Mouse (Mus musculus) stomach, embryonic 16.5 days (tissue): ENCODE measurements around the gene Ctnnd2. TPM values are rescaled to one million over a fixed set of nuclear protein-coding genes. Genes with fewer than 3 reads are reported as not detected.

Experiments used
- ATAC-seq: fragments of 200-750 bp; cut with Nextera tagmentation; 2 replicates; pipeline ENCODE4 v1.8.0; 2017; ENCODE audit warnings: moderate number of reproducible peaks, moderate TSS enrichment; ENCODE audit not compliant: insufficient read depth, low FRiP score
- H3K27ac ChIP-seq: fragments of 300-500 bp; sonication (generic); 2 replicates; pipeline ENCODE4 v1.5.1; 2014; ENCODE audit warnings: low read length
- H3K27me3 ChIP-seq: fragments of 300-500 bp; sonication (generic); 2 replicates; pipeline ENCODE4 v1.6.1; 2014; ENCODE audit warnings: low read length, control low read depth, mixed read lengths; ENCODE audit not compliant: control insufficient read depth, insufficient read depth
- H3K36me3 ChIP-seq: fragments of 300-500 bp; sonication (generic); 2 replicates; pipeline ENCODE4 v1.6.1; 2014; ENCODE audit warnings: low read length; ENCODE audit not compliant: control insufficient read depth, insufficient read depth
- H3K4me1 ChIP-seq: fragments of 300-500 bp; sonication (generic); 2 replicates; pipeline ENCODE4 v1.6.1; 2014; ENCODE audit warnings: low read length, control low read depth, mixed read lengths; ENCODE audit not compliant: control insufficient read depth, insufficient read depth
- H3K4me2 ChIP-seq: fragments of 300-500 bp; sonication (generic); 2 replicates; pipeline ENCODE4 v1.6.1; 2014; ENCODE audit warnings: low read depth, low read length, mixed read lengths
- H3K4me3 ChIP-seq: fragments of 300-500 bp; sonication (generic); replicated peaks from 2 replicates; pipeline ENCODE4 v1.5.1; 2014; ENCODE audit warnings: mild to moderate bottlenecking, low read length
- H3K9ac ChIP-seq: fragments of 300-500 bp; sonication (generic); 2 replicates; pipeline ENCODE4 v1.6.1; 2014; ENCODE audit warnings: low read length
- H3K9me3 ChIP-seq: fragments of 300-500 bp; sonication (generic); replicated peaks from 2 replicates; pipeline ENCODE4 v1.6.1; 2016; ENCODE audit warnings: low read length, control low read depth; ENCODE audit not compliant: control insufficient read depth
- WGBS: fragments of 180-500 bp; shearing (Covaris S2); extraction: QIAGEN DNeasy Blood & Tissue Kit; methylation state at CpG from one replicate; pipeline ENCODE4 v1.1.7; 2014; 5-methylcytosine and 5-hydroxymethylcytosine counted together
- polyA plus RNA-seq: library from polyadenylated mRNA; unstranded; fragments of >200 nt; fragmentation: Nextera tagmentation; extraction: Ambion mirVana; gene quantifications from 2 replicates; pipeline ENCODE4 v1.2.1, GENCODE M21; 2015

Ctnnd2 gene
- polyA plus RNA-seq, 1 experiment from 2014 or later: 2.6 TPM

DNA sequence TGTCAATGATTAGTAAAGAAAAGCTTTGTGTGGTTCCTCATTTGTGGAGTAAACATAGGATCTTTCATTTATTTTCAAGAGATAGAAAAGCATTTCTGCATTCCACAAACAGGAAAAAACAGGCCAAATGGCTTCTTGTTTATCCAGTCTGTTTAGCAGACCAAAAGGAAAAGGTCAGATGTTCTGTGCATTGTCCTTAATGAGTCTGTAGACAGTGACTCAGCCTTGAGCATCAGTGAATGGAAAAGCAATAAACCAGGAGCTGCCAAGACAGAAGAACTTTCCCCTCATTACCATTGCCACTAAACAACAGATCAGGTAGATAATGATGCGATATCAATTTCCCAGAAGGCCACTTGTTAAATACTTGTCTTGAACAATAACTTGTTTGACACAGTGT lies 192.1 kb downstream of the Ctnnd2 start:
- Histone ChIP-seq H3K36me3 (no peaks in the 10 kb centered on the region), H3K9ac (no peak overlapping the region), H3K4me3 (no peak overlapping the region), H3K27me3 (no peaks in the 10 kb centered on the region), H3K27ac (no peak overlapping the region), H3K4me1 (no peaks in the 10 kb centered on the region), H3K9me3 (no peaks in the 10 kb centered on the region), H3K4me2 (no peak overlapping the region)
- ATAC-seq: no peak
- 88% methylated on average over 1 of the region's 1 CpGs for WGBS

DNA sequence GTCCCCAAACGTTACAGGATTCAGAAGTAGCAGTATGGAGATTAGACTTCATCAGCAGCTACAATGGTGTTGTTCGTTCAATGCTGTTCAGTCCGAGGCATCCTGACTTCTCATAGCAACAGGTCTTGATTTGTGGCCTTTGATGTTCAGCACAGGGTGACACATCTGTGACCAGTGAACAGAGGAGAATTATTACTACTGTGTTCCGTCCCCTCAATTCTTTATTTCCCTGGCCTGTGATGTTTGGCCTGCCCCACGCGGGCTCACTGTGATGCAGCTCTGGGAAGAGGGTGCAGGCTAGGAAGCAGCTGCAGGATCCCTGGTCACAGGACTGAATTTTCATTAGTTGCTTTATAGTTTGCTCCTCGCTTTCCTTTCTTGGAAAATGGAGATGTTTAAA lies 197.6 kb downstream of the Ctnnd2 start:
- Histone ChIP-seq H3K27me3 (no peaks in the 10 kb centered on the region), H3K4me3 (no peak overlapping the region), H3K27ac (no peak overlapping the region), H3K9ac (no peak overlapping the region), H3K4me1 (no peaks in the 10 kb centered on the region), H3K36me3 (no peaks in the 10 kb centered on the region), H3K9me3 (no peaks in the 10 kb centered on the region), H3K4me2 (no peak overlapping the region)
- 72% methylated on average over 7 of the region's 7 CpGs for WGBS
- ATAC-seq: no peak

DNA sequence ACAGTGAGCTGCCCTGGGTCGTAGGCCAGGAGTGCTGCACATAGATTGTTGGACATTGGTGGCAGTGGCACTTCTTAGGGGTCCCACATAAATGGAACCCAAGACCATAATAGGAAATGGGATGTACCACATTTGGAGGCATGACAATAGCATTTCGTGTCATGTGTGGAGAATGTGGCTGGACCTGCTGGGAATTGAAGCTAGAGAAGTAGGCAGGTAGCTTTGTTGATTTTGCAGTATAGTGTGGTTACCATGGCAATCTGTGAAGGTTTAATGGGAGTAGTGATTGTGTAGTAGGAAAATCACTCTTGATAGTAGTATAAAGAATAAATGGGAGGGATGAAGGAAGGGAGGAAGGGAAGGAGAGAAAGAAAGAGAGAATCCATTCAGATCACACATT lies 198.8 kb downstream of the Ctnnd2 start:
- Histone ChIP-seq H3K27me3 (no peaks in the 10 kb centered on the region), H3K4me1 (no peaks in the 10 kb centered on the region), H3K9me3 (no peaks in the 10 kb centered on the region), H3K4me2 (no peak overlapping the region), H3K36me3 (no peaks in the 10 kb centered on the region), H3K27ac (no peak overlapping the region), H3K9ac (no peak overlapping the region), H3K4me3 (no peak overlapping the region)
- WGBS: 66% methylated on average over 2 of the region's 2 CpGs
- no peak for ATAC-seq

DNA sequence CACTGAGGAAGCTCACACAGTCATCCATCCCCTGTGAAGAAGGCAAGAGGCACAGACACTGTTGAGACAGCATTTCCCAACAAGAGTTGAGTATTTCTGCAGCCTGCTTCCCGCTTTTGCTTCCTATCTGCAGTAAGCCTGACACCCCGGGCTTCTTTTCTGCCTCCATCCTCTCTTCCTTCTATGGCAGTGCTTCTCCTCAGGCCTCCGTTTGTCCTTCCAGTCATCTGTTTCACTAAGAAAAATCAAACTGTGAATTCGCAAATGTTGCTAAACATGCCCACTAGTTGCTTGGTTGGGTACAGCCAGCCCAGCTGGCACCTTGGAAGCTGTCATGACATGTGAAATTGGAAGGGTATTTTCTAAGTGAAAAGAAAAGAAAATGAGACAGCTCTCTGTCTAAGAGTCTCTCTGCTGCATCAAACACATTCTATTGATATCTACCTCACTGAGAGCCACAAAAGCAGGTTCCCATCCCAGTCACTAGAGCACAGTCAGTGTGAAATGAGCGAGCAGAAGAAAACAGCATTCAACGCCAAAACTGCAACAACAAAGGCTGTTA lies 201.3 kb downstream of the Ctnnd2 start:
- no peak overlapping the region for H3K27ac ChIP-seq
- ATAC-seq: no peak
- WGBS: 77% methylated on average over 6 of the region's 6 CpGs

DNA sequence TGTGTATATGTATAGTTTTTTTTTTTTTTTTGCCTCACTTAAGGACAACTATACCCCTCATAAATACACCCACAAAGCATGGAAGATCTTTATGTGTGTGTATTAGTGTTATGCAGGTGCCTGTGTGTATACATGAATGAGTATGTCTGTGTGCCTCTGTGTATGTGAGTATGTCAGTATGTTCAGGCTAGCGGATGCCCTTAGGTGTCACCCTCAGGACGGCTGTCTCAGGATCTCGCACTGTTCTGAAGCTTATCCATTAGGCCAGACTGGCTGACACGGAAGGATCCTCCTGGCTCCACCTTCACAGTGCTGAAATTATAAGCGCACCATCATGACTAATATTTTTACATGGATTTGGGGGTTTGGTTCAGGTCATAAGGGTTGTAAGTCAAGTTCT lies 202.5 kb downstream of the Ctnnd2 start:
- Histone ChIP-seq H3K4me1 (no peaks in the 10 kb centered on the region), H3K27me3 (no peaks in the 10 kb centered on the region), H3K4me3 (no peak overlapping the region), H3K9ac (no peak overlapping the region), H3K9me3 (no peaks in the 10 kb centered on the region), H3K36me3 (no peaks in the 10 kb centered on the region), H3K27ac (no peak overlapping the region), H3K4me2 (no peak overlapping the region)
- no peak for ATAC-seq
- 62% methylated on average over 5 of the region's 5 CpGs for WGBS

More for the DNA sequence above, 201.3 kb downstream of the Ctnnd2 start:
- H3K9ac ChIP-seq: no peak overlapping the region
- H3K4me3 ChIP-seq: no peak overlapping the region
- no peak overlapping the region for H3K4me2 ChIP-seq
- no peaks in the 10 kb centered on the region for H3K36me3 ChIP-seq
- H3K9me3 ChIP-seq: no peaks in the 10 kb centered on the region
- H3K27me3 ChIP-seq: no peaks in the 10 kb centered on the region
- no peaks in the 10 kb centered on the region for H3K4me1 ChIP-seq

DNA sequence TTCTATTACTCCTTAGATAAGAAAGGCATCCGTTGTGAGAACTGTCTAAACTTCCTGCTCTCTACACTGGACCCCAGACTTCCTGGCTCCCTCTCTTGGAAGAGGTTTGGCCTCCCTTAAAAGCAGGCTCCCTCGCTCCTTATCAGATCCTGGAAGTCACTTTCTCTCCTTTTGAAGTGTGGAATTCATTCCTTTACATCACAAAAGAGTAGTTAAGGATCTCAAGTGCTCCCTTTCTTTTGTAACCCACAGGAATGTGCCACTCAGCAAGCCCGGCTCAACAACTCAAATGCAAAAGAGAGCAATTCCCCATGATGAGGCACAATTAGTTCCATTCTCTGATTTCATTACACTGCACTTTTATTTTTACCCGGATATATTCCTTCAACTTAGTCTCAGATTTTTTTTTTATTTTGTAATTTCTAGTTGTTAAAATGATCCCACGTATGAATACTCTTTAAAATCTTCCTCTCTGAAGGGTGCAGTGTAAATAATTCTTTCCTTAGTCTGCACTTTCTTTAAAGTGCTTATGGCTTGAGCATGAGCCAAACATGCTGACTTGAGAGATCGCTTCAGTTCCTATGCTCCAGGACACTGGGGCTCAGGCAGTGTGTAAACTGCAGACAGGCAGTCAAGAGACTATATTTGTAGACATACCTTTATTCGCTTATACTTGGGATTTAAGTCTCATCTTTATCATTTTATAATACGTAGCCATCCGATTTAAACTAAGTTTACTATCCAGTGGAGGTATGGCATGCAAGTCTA lies 210.9 kb downstream of the Ctnnd2 start:
- H3K27ac ChIP-seq: no peak overlapping the region

DNA sequence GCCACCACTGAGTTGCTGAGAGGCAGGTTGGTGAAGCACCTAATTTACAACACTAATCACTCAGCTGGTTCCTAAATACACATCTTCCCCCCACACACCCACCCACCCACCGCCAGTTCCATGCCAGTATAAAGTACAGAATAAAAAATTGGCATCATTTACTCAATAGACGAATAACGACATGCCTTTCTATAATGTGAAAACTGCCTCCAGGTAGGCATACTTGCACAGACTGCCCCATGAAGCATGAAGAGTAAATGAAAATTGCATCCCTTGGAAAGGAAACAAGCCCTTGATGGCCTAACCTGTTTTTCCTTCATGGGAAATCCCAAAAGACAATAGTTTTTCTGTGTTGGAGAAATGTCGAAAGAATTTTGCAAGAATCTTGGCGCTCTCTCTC lies 212.0 kb downstream of the Ctnnd2 start:
- Histone ChIP-seq H3K4me2 (no peak overlapping the region), H3K4me3 (no peak overlapping the region), H3K27ac (no peak overlapping the region), H3K9me3 (no peaks in the 10 kb centered on the region), H3K27me3 (no peaks in the 10 kb centered on the region), H3K36me3 (no peaks in the 10 kb centered on the region), H3K4me1 (no peaks in the 10 kb centered on the region), H3K9ac (no peak overlapping the region)
- WGBS: 71% methylated on average over 5 of the region's 5 CpGs
- no peak for ATAC-seq

More for the DNA sequence above, 210.9 kb downstream of the Ctnnd2 start:
- no peak for ATAC-seq
- no peaks in the 10 kb centered on the region for H3K4me1 ChIP-seq
- H3K4me3 ChIP-seq: no peak overlapping the region
- H3K36me3 ChIP-seq: no peaks in the 10 kb centered on the region
- no peak overlapping the region for H3K9ac ChIP-seq
- no peak overlapping the region for H3K4me2 ChIP-seq
- 25% methylated on average over 9 of the region's 9 CpGs for WGBS
- no peaks in the 10 kb centered on the region for H3K9me3 ChIP-seq
- H3K27me3 ChIP-seq: no peaks in the 10 kb centered on the region

DNA sequence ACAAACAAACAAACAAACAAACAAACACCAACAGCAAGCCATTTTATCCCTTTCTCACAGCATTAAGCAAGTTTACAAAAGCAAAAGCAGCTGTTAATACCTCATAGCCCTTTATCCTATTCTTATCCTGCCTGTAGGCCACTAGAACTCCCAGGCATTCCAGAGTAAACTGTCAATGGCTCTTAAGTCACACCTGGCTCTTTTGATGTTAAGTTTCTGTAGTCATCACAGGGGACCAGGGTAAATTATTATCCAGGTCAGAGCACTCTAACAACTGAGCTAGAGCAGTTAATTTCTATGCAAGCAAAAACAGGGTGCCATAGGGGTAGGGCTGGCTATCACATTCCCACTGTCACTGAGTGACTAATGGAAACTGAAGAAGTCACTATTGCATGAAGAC lies 214.1 kb downstream of the Ctnnd2 start:
- H3K4me1 ChIP-seq: no peaks in the 10 kb centered on the region
- H3K4me2 ChIP-seq: no peak overlapping the region
- no peak overlapping the region for H3K27ac ChIP-seq
- no peak overlapping the region for H3K4me3 ChIP-seq
- no peaks in the 10 kb centered on the region for H3K9me3 ChIP-seq
- H3K27me3 ChIP-seq: no peaks in the 10 kb centered on the region
- no peak for ATAC-seq
- no peak overlapping the region for H3K9ac ChIP-seq
- H3K36me3 ChIP-seq: no peaks in the 10 kb centered on the region

DNA sequence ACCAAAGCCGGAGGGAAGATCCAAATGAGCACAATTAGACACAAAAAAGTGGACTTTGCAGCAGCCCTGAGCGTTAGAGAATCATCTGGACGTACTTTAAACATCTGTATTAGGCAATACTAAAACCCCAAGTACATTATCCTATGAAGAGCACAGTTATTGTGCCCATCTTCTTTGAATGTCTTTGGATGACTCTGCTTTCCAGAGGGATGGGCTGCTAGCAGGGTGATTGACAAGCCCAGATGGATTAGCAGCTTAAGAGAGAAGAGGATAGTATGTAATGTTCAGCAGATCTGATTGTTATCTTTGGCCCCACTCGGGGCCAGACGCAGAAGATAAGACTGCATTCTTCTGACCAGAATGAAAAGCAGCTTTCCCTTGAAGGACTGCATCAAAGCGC lies 214.9 kb downstream of the Ctnnd2 start:
- Histone ChIP-seq H3K27me3 (no peaks in the 10 kb centered on the region), H3K36me3 (no peaks in the 10 kb centered on the region), H3K4me2 (no peak overlapping the region), H3K4me1 (no peaks in the 10 kb centered on the region), H3K9ac (no peak overlapping the region), H3K9me3 (no peaks in the 10 kb centered on the region), H3K27ac (no peak overlapping the region), H3K4me3 (no peak overlapping the region)
- WGBS: 28% methylated on average over 6 of the region's 6 CpGs
- no peak for ATAC-seq
